Mouse (Mus musculus): ENCODE measurements around the gene Mymx. TPM values are rescaled to one million over a fixed set of nuclear protein-coding genes. Genes with fewer than 3 reads are reported as not detected.

The Mymx gene
- total and polyA plus RNA-seq, 3 experiments, result not detected

DNA sequence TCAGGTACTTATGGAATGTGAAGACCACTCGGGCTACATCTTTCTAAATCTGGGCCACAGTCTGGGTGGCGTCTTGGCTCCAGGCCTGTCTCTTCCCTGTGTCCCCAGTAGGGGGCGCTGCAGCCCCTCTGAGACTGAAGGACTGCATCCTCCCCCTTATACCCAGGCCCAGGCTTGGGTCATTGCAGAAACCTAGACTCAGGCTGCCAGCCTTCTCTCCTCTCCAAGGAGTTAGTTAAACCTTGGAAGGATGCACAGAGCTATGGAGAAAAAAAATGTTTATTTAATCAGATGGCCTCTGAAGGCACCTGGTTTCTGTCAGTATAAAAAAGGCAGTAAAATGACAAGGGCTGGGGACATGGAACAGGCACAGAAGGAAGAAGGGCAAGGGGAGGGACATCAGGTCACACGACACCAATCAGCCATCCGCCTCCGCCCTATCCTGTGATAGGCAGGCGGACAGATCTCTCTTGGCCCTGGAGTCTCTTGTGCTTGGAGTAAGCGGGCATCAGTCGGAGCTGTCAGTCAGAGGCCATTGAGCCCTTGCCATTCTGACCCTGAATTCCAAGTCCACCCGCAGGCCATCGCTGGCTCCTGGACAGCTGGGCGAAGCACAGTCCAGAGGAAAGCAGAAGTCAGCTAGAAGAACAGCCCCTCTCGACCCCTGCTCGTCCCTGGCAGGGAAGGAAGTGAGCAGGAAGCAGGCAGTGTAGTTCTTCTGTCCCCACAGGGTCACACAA, 16.8 kb downstream of the Mymx start (continued):
- peak; percentile 77 for TF ChIP-seq RAD21 (IDR thresholded peaks at IDR 0.05; ENCODE audit: low read depth, low read length)

DNA sequence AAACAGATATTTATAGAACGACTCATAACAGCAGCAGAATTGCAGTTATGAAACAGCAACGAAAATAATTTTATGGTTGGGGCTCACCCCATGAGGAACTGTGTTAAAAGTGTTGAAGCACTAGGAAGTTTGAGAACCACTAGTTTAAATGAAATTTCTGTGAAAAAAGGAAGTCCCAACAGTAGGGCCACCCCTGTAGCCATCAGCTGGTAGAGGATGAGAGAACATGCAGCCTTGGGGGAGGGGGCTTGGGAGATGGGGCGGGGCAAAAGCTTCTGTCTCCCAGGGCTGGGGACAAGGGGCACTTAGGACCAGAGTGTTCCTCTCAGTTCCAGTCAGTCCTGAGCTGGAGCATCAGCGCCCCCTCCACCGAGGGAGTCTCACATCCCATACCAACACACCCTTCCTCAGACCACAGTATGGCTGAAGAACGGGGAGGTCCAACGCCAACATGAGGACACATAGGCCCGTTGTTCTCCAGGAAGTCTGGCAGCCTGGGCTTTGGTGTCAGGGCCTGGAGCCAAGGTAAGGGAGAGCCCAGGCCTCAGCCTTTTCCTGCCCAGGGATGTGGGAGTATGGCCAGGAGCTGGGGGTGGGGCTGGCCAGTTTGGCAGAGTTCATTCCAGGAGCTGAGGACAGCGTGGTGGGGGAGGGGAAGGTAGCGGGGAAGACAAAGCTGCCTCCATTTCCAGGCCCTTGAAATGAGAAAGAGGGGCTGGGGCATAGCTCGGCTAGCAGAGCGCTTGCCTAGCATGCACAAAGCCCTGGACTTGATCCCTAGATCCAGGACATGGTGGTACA, 17.6 kb downstream of the Mymx start:
- no peak overlapping the region for H3K27ac ChIP-seq (ENCODE audit: insufficient read depth, low read depth)
- no peaks in the 10 kb centered on the region for H3K27me3 ChIP-seq (replicated peaks)
- peaks cover 8 to 51% of the 10 kb centered on the region in 2 experiments for H3K4me1 ChIP-seq (ENCODE audit: control insufficient read depth in 1 of 2, insufficient read depth in 2 of 2)
- H3K79me2 ChIP-seq (replicated peaks; ENCODE audit: control insufficient read depth, extremely low read depth, insufficient read depth, poor library complexity, severe bottlenecking), result no peaks in the 10 kb centered on the region
- peak; percentile 43 for DNase-seq (ENCODE audit: extremely low read depth)
- dilution Hi-C loops (cut with MboI; ENCODE audit: extremely low pct_ligation_motif_present, extremely low pct_unique_long_range_greater_than_20kb, low sequenced_read_pairs), result no loop called here
- H3K9me3 ChIP-seq (replicated peaks; ENCODE audit: low read length), result peaks cover 10% of the 10 kb centered on the region
- no peak overlapping the region for H3K4me2 ChIP-seq (ENCODE audit: insufficient read depth, low read depth, poor library complexity, severe bottlenecking)
- peaks cover 21 to 49% of the 10 kb centered on the region in 2 experiments for H3K36me3 ChIP-seq (replicated peaks in 1 of 2; ENCODE audit: control insufficient read depth in 1 of 2, insufficient read depth in 1 of 2, low read length in 1 of 2)
- no peak overlapping the region for H3K9ac ChIP-seq (ENCODE audit: insufficient read depth, low read depth)
- H3K4me3 ChIP-seq (replicated peaks in 1 of 3; ENCODE audit: low read depth in 2 of 3, low read length in 2 of 3, poor library complexity in 1 of 3), result no peak overlapping the region
- in situ Hi-C loops (cut with MboI; ENCODE audit: low pct_ligation_motif_present, low pct_unique_long_range_greater_than_20kb, low sequenced_read_pairs), result no loop called here
- TF ChIP-seq JUND (conservative IDR thresholded peaks at IDR 0.05; ENCODE audit: low read depth, low read length) (no peak), KAT2A (IDR thresholded peaks at IDR 0.05; ENCODE audit: insufficient replicate concordance, low read length) (no peak), MYC (IDR thresholded peaks at IDR 0.05; ENCODE audit: low read depth, low read length) (no peak), IRF4 (IDR thresholded peaks at IDR 0.05; ENCODE audit: low read depth, low read length) (no peak), SMC3 (IDR thresholded peaks at IDR 0.05; ENCODE audit: low read depth, low read length) (no peak), ETS1 (conservative IDR thresholded peaks at IDR 0.05; ENCODE audit: low read depth, low read length) (no peak), NELFE (IDR thresholded peaks at IDR 0.05; ENCODE audit: low read depth, low read length) (no peak), E2F4 (IDR thresholded peaks at IDR 0.05; ENCODE audit: insufficient replicate concordance, low read depth, low read length) (no peak), SIN3A (IDR thresholded peaks at IDR 0.05; ENCODE audit: low read length) (no peak), TCF12 (IDR thresholded peaks at IDR 0.05; ENCODE audit: low read depth, low read length) (no peak), MEF2A (IDR thresholded peaks at IDR 0.05; ENCODE audit: borderline replicate concordance, low read depth, low read length) (no peak), UBTF (IDR thresholded peaks at IDR 0.05; ENCODE audit: low read depth, low read length) (no peak)

DNA sequence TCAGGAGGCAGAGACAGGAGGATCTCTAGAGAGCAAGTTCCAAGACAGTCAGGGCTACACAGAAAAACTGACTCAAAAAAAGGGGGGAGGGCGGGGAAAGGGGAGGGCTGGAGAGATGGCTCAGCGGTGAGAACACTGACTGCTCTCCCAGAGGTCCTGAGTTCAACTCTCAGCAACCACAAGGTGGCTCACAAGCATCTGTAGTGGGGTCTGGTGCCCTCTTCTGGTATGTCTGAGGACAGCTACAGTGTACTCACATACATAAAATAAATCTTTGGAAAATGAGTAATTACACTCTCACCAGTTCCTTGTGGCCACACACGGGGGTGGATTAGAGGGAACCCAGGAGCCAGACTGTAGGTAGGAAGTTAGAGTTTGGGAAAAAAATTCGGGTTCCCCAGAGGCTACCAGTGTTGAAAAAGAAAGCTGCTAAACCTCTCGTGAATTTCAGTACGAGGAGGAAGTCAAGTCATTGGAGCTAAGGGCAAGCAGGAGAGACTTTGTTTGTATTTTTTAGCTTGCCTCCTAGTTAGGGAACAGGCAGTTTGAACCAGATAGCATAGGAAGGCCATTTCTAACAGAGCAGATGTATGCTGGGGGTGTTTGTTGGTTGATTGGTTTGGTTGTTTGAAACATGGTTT, 19.1 kb downstream of the Mymx start:
- peaks cover 10% of the 10 kb centered on the region for H3K9me3 ChIP-seq (replicated peaks; ENCODE audit: low read length)
- H3K79me2 ChIP-seq (replicated peaks; ENCODE audit: control insufficient read depth, extremely low read depth, insufficient read depth, poor library complexity, severe bottlenecking), result no peaks in the 10 kb centered on the region
- peaks cover 8 to 51% of the 10 kb centered on the region in 2 experiments for H3K4me1 ChIP-seq (ENCODE audit: control insufficient read depth in 1 of 2, insufficient read depth in 2 of 2)
- no peak overlapping the region for H3K4me3 ChIP-seq (replicated peaks in 1 of 3; ENCODE audit: low read depth in 2 of 3, low read length in 2 of 3, poor library complexity in 1 of 3)
- H3K9ac ChIP-seq (ENCODE audit: insufficient read depth, low read depth), result no peak overlapping the region
- dilution Hi-C loops (cut with MboI; ENCODE audit: extremely low pct_ligation_motif_present, extremely low pct_unique_long_range_greater_than_20kb, low sequenced_read_pairs), result no loop called here
- no peak overlapping the region for H3K27ac ChIP-seq (ENCODE audit: insufficient read depth, low read depth)
- H3K27me3 ChIP-seq (replicated peaks), result no peaks in the 10 kb centered on the region
- no peak for DNase-seq (ENCODE audit: extremely low read depth)
- no peak overlapping the region; the same call in 1 of the 2 replicates for H3K4me2 ChIP-seq (ENCODE audit: insufficient read depth, low read depth, poor library complexity, severe bottlenecking)
- peaks cover 13 to 35% of the 10 kb centered on the region in 2 experiments for H3K36me3 ChIP-seq (replicated peaks in 1 of 2; ENCODE audit: control insufficient read depth in 1 of 2, insufficient read depth in 1 of 2, low read length in 1 of 2)
- in situ Hi-C loops (cut with MboI; ENCODE audit: low pct_ligation_motif_present, low pct_unique_long_range_greater_than_20kb, low sequenced_read_pairs), result no loop called here
- no peak for TF ChIP-seq EP300 (IDR thresholded peaks at IDR 0.05; ENCODE audit: low read length)
- TF ChIP-seq IRF4 (IDR thresholded peaks at IDR 0.05; ENCODE audit: low read depth, low read length), result no peak
- peak; percentile 26 to 98; a peak in 2 of 4 replicates for TF ChIP-seq CTCF (conservative IDR thresholded peaks at IDR 0.05 in 1 of 2, IDR thresholded peaks at IDR 0.05 in 1 of 2; ENCODE audit: low read depth in 2 of 2, low read length in 2 of 2)
- TF ChIP-seq CHD1 (IDR thresholded peaks at IDR 0.05; ENCODE audit: low read depth, low read length), result no peak
- TF ChIP-seq ELF1 (IDR thresholded peaks at IDR 0.05; ENCODE audit: low read depth, low read length), result no peak
- TF ChIP-seq JUND (conservative IDR thresholded peaks at IDR 0.05; ENCODE audit: low read depth, low read length), result peak; percentile 56
- no peak for TF ChIP-seq POLR2AphosphoS2 (IDR thresholded peaks at IDR 0.05; ENCODE audit: low read depth, low read length)
- no peak for TF ChIP-seq KAT2A (IDR thresholded peaks at IDR 0.05; ENCODE audit: insufficient replicate concordance, low read length)
- no peak for TF ChIP-seq TBP (conservative IDR thresholded peaks at IDR 0.05; ENCODE audit: low read depth, low read length)
- no peak for TF ChIP-seq BHLHE40 (IDR thresholded peaks at IDR 0.05; ENCODE audit: low read depth, low read length)
- TF ChIP-seq SIN3A (IDR thresholded peaks at IDR 0.05; ENCODE audit: low read length), result 0 out of 2 replicates have a peak, but pooled peaks have one; percentile 41
- TF ChIP-seq UBTF (IDR thresholded peaks at IDR 0.05; ENCODE audit: low read depth, low read length), result no peak
- TF ChIP-seq ZC3H11A (IDR thresholded peaks at IDR 0.05; ENCODE audit: low read depth, low read length), result no peak
- no peak for TF ChIP-seq PAX5 (IDR thresholded peaks at IDR 0.05; ENCODE audit: low read length)
- TF ChIP-seq NELFE (IDR thresholded peaks at IDR 0.05; ENCODE audit: low read depth, low read length), result peak; percentile 72; the same call in 1 of the 2 replicates
- TF ChIP-seq USF1 (IDR thresholded peaks at IDR 0.05; ENCODE audit: low read depth, low read length), result no peak
- TF ChIP-seq RAD21 (IDR thresholded peaks at IDR 0.05; ENCODE audit: low read depth, low read length), result peak; percentile 48
- no peak for TF ChIP-seq ZMIZ1 (IDR thresholded peaks at IDR 0.05; ENCODE audit: low read depth, low read length)
- TF ChIP-seq MAZ (IDR thresholded peaks at IDR 0.05; ENCODE audit: low read depth, low read length), result no peak
- TF ChIP-seq MYC (IDR thresholded peaks at IDR 0.05; ENCODE audit: low read depth, low read length), result peak; percentile 49; the same call in 1 of the 2 replicates

Data from CH12.LX (cell line).